Mouse (Mus musculus) stomach, embryonic 14.5 days (tissue): ENCODE data around the gene Gm15013. TPM values are rescaled to one million over a fixed set of nuclear protein-coding genes. Genes with fewer than 3 reads are reported as not detected.
A peak's percentile ranks its signal among the peaks of the same experiment; 100 is the strongest.
"Not testable (repeated sequence)": the region's sequence is repeated elsewhere in the genome, so short reads cannot be mapped to it uniquely, and the experiment has no call there.

ENCODE experiments used
- ATAC-seq: fragments of 200-750 bp; cut with Nextera tagmentation; 2 replicates; pipeline ENCODE4 v1.8.0; 2017; ENCODE audit warnings: low read depth, moderate TSS enrichment; ENCODE audit not compliant: insufficient number of reproducible peaks, insufficient read depth, low FRiP score
- H3K27ac ChIP-seq: fragments of 300-500 bp; sonication (generic); 2 replicates; pipeline ENCODE4 v1.5.1; 2014; ENCODE audit warnings: mild to moderate bottlenecking, low read length, moderate library complexity, mixed read lengths
- H3K27me3 ChIP-seq: fragments of 300-500 bp; sonication (generic); 2 replicates; pipeline ENCODE4 v1.6.1; 2014; ENCODE audit warnings: low read length, control low read depth, mixed read lengths; ENCODE audit not compliant: control insufficient read depth, insufficient read depth
- H3K36me3 ChIP-seq: fragments of 300-500 bp; sonication (generic); 2 replicates; pipeline ENCODE4 v1.6.1; 2014; ENCODE audit warnings: mild to moderate bottlenecking, control low read depth, low read length, moderate library complexity, mixed read lengths; ENCODE audit not compliant: control insufficient read depth, insufficient read depth
- H3K4me1 ChIP-seq: fragments of 300-500 bp; sonication (generic); 2 replicates; pipeline ENCODE4 v1.6.1; 2014; ENCODE audit warnings: low read length, control low read depth, mixed read lengths; ENCODE audit not compliant: control insufficient read depth, insufficient read depth
- H3K4me2 ChIP-seq: fragments of 300-500 bp; sonication (generic); replicated peaks from 2 replicates; pipeline ENCODE4 v1.6.1; 2014; ENCODE audit warnings: low read depth, low read length, control low read depth
- H3K4me3 ChIP-seq: fragments of 300-500 bp; sonication (generic); 2 replicates; pipeline ENCODE4 v1.5.1; 2014; ENCODE audit warnings: low read depth, low read length, control low read depth
- H3K9ac ChIP-seq: fragments of 300-500 bp; sonication (generic); replicated peaks from 2 replicates; pipeline ENCODE4 v1.6.1; 2014; ENCODE audit warnings: low read depth, mild to moderate bottlenecking, control low read depth, low read length, moderate library complexity, mixed read lengths
- H3K9me3 ChIP-seq: fragments of 300-500 bp; sonication (generic); 2 replicates; pipeline ENCODE4 v1.6.1; 2016; ENCODE audit warnings: low read depth, low read length, control low read depth; ENCODE audit not compliant: control insufficient read depth
- WGBS: fragments of 180-500 bp; shearing (Covaris S2); extraction: QIAGEN DNeasy Blood & Tissue Kit; methylation state at CpG from one replicate; pipeline ENCODE4 v1.1.7; 2014; 5-methylcytosine and 5-hydroxymethylcytosine counted together
- polyA plus RNA-seq: library from polyadenylated mRNA; unstranded; fragments of >200 nt; fragmentation: Nextera tagmentation; extraction: Ambion mirVana; gene quantifications from 2 replicates; pipeline ENCODE4 v1.2.1, GENCODE M21; 2014

Gm15013 gene
- 0.43 and 0.56 TPM in 2 replicates for polyA plus RNA-seq

GRCm38 (mm10) chrX:139714381-139714780, at the start of gene Gm15013:
Gene Gm15013, minus strand, starts transcription at chrX:139714481.
- Histone ChIP-seq H3K4me2 (no peak within 1 kb of the TSS), H3K4me1 (no peaks in the 10 kb centered on the region), H3K36me3 (no peaks in the 10 kb centered on the region), H3K9ac (no peak within 1 kb of the TSS), H3K27ac (no peak within 1 kb of the TSS), H3K27me3 (no peaks in the 10 kb centered on the region), H3K4me3 (no peak within 1 kb of the TSS), H3K9me3 (no peaks in the 10 kb centered on the region)
- 95% methylated on average over 8 of the region's 8 CpGs for WGBS
- no peak for ATAC-seq

- Histone ChIP-seq H3K4me2 (no peak overlapping the region), H3K27me3 (no peaks in the 10 kb centered on the region), H3K4me1 (no peaks in the 10 kb centered on the region), H3K4me3 (no peak overlapping the region), H3K27ac (no peak overlapping the region), H3K9me3 (no peaks in the 10 kb centered on the region), H3K36me3 (no peaks in the 10 kb centered on the region), H3K9ac (no peak overlapping the region)
- no peak for ATAC-seq
- 57% methylated on average over 2 of the region's 2 CpGs for WGBS
These were observed 48.3 kb upstream of the Gm15013 start for GRCm38 (mm10) chrX:139762546-139762945.

GRCm38 (mm10) chrX:139758634-139759033, 44.4 kb upstream of the Gm15013 start:
- not testable (repeated sequence) for H3K27ac ChIP-seq, H3K36me3 ChIP-seq, H3K9me3 ChIP-seq, H3K4me2 ChIP-seq, H3K27me3 ChIP-seq, H3K9ac ChIP-seq, ATAC-seq, H3K4me3 ChIP-seq, H3K4me1 ChIP-seq
- WGBS, result 76% methylated on average over 3 of the region's 3 CpGs

- no peak overlapping the region for H3K4me2 ChIP-seq
- no peak overlapping the region for H3K27ac ChIP-seq
- WGBS, result 5% methylated on average over 1 of the region's 1 CpGs
- H3K27me3 ChIP-seq, result no peaks in the 10 kb centered on the region
- H3K9me3 ChIP-seq, result no peaks in the 10 kb centered on the region
- no peaks in the 10 kb centered on the region for H3K36me3 ChIP-seq
- no peak for ATAC-seq
- H3K9ac ChIP-seq, result no peak overlapping the region
- no peaks in the 10 kb centered on the region for H3K4me1 ChIP-seq
- no peak overlapping the region for H3K4me3 ChIP-seq
These were observed 37.6 kb upstream of the Gm15013 start for GRCm38 (mm10) chrX:139751855-139752254.

- ATAC-seq, result no peak
- H3K4me1 ChIP-seq, result no peaks in the 10 kb centered on the region
- H3K27me3 ChIP-seq, result no peaks in the 10 kb centered on the region
- no peak overlapping the region for H3K27ac ChIP-seq
- 84% methylated on average over 5 of the region's 5 CpGs for WGBS
- H3K4me2 ChIP-seq, result no peak overlapping the region
- no peak overlapping the region for H3K9ac ChIP-seq
- H3K36me3 ChIP-seq, result no peaks in the 10 kb centered on the region
- H3K4me3 ChIP-seq, result no peak overlapping the region
- no peaks in the 10 kb centered on the region for H3K9me3 ChIP-seq
These were observed 22.8 kb upstream of the Gm15013 start for GRCm38 (mm10) chrX:139737066-139737465.

- Histone ChIP-seq H3K27ac (no peak overlapping the region), H3K27me3 (no peaks in the 10 kb centered on the region), H3K4me3 (no peak overlapping the region), H3K4me2 (no peak overlapping the region), H3K9ac (no peak overlapping the region), H3K4me1 (no peaks in the 10 kb centered on the region), H3K9me3 (no peaks in the 10 kb centered on the region), H3K36me3 (no peaks in the 10 kb centered on the region)
- ATAC-seq, result no peak
- WGBS, result 77% methylated on average over 3 of the region's 3 CpGs
These were observed 16.3 kb upstream of the Gm15013 start for GRCm38 (mm10) chrX:139730541-139730940.

GRCm38 (mm10) chrX:139722350-139722749, 8.1 kb upstream of the Gm15013 start:
- H3K9me3 ChIP-seq, result no peaks in the 10 kb centered on the region
- no peak overlapping the region for H3K27ac ChIP-seq
- no peaks in the 10 kb centered on the region for H3K36me3 ChIP-seq
- H3K4me2 ChIP-seq, result no peak overlapping the region
- H3K4me1 ChIP-seq, result no peaks in the 10 kb centered on the region
- H3K9ac ChIP-seq, result no peak overlapping the region
- H3K27me3 ChIP-seq, result no peaks in the 10 kb centered on the region
- no peak overlapping the region for H3K4me3 ChIP-seq
- WGBS, result 92% methylated on average over 2 of the region's 2 CpGs
- no peak for ATAC-seq

- WGBS, result 17% methylated on average over 43 of the region's 43 CpGs
- Histone ChIP-seq H3K4me1 (no peaks in the 10 kb centered on the region), H3K9me3 (no peaks in the 10 kb centered on the region), H3K4me3 (peak within 1 kb of the TSS; percentile 51), H3K4me2 (peak within 1 kb of the TSS; percentile 42), H3K27me3 (no peaks in the 10 kb centered on the region), H3K27ac (peak within 1 kb of the TSS; percentile 33; the same call in 1 of the 2 replicates), H3K36me3 (no peaks in the 10 kb centered on the region), H3K9ac (peak within 1 kb of the TSS; percentile 45; the same call in 1 of the 2 replicates)
- peak; percentile 98 for ATAC-seq
These were observed 29.2 kb downstream of the Gm15013 start, which contains the start of gene Tbc1d8b for GRCm38 (mm10) chrX:139684775-139685695. Gene Tbc1d8b, plus strand, starts transcription at chrX:139684996.
